Mouse (Mus musculus): Measurements from ENCODE around the gene Slc9b2. TPM values are rescaled to one million over a fixed set of nuclear protein-coding genes. Genes with fewer than 3 reads are reported as not detected.

The Slc9b2 gene
- polyA plus RNA-seq (2012; rRNA removed) = 4.0 and 6.1 TPM in 2 replicates

DNA sequence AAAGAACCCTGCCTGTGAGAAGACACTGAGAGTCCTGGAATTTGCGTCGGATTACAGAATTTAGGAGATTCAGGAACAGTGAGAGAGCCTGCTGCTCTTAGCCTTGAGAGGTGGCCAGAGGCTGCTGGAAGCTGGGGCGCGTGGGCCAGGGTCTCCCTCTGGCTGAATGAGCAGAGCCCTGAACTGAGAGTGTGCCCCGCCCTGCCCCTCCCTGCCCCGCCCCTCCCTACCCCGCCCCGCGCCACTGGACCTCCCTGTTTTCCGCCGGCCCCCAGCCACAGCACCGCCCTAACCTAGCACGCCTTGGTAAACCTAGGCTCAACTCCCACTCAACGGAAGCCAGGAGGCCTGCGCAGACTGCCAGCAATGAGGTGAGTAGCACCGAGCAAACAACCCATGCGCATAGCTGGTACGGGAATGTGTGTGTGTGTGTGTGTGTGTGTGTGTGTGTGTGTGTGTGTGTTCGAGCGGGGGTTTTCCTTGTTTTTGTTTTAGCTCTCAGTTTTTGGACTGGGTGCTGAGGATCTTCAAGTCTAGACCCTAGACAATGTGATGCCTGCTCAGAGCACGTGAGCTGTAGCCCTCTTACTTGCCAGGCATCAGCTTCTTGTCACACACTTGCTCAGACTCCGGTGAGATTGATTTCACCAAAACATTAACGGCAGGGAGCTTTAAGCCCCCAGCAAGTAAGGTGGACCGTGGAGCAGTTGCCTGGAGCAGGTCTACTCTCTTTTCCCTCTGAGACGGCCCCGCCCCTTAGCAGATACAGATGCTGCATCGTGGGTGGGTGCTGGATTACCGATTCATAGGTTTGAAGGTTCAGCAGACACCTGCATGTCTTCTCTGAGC lies at the start of gene Slc9b2:
Gene Slc9b2 (plus strand): TSS at position 290 of the 849 bp plus-strand sequence.

GRCm38 (mm10) chr3:135280669-135281415 lies 26.7 kb upstream of the Slc9b2 start, which contains the start of gene Bdh2:
Gene Bdh2 (plus strand): TSS chr3:135281221.

GRCm38 (mm10) chr3:135347739-135348264 lies 40.3 kb downstream of the Slc9b2 start, which contains the start of gene Slc9b1:
Gene Slc9b1 (plus strand): TSS chr3:135348029.

Other genes starting within 250 kb of the Slc9b2 start
- 4.3 and 4.7 TPM in 2 replicates for gene Cenpe, start 95.2 kb upstream of the Slc9b2 start, polyA plus RNA-seq (2012; rRNA removed)
- gene Bdh2, start 26.5 kb upstream of the Slc9b2 start, polyA plus RNA-seq (2012; rRNA removed) = 2.9 TPM in 2 replicates
- 0.29 and 0.31 TPM in 2 replicates for gene Slc9b1, start 40.3 kb downstream of the Slc9b2 start, polyA plus RNA-seq (2012; rRNA removed)
- 41.4 and 44.7 TPM in 2 replicates for gene Cisd2, start 116.2 kb downstream of the Slc9b2 start, polyA plus RNA-seq (2012; rRNA removed)
- gene Ube2d3, start 130.4 kb downstream of the Slc9b2 start, polyA plus RNA-seq (2012; rRNA removed) = 216 and 239 TPM in 2 replicates
- gene Manba, start 177.9 kb downstream of the Slc9b2 start, polyA plus RNA-seq (2012; rRNA removed) = 2.9 and 3.0 TPM in 2 replicates